Mouse (Mus musculus) spleen, adult 10 weeks (tissue): ENCODE measurements around the gene Usp6nl. TPM values are rescaled to one million over a fixed set of nuclear protein-coding genes. Genes with fewer than 3 reads are reported as not detected.

ENCODE experiments used
- polyA plus RNA-seq: library from polyadenylated mRNA; stranded (reverse); fragments of 350-450 nt; fragmentation: Illumina TruSeq; extraction: RNeasy Lipid Tissue Mini Kit (QIAGEN cat#74804); gene quantifications from one replicate; pipeline ENCODE4 v1.2.3, GENCODE M21; 2015; ENCODE audit warnings: low replicate concordance; ENCODE audit not compliant: insufficient read depth

Usp6nl gene
- polyA plus RNA-seq: 24.9 TPM

DNA sequence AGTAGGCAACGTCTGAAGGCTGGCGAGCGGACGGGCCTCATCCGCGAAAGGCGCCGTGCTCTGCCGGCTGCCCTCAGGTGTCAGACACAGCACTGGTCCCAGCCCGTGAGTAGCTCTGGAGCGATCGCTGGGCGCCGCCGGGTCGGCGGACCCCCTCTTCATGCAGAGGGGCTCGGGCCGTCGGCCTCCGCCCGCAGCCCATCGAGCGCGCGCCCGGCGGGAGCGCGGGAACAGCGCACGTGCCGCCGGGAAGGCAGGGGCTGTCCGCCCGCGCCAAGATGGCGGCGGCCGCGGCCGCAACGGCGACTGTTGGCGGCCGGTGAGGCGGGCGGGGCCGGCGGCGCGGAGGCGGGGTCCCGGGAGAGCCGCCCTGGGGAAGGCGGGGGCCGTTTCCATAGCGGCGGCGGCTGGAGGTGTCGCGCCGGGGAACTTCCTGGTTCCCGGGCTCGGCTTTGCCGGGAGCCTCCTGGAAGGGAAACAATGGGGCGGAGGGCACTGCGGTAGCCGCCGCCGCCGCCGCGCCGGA lies at the start of gene Usp6nl:
Usp6nl (plus strand) TSS at position 292 of the 526 bp plus-strand sequence.

Other genes with a start within 250 kb of the Usp6nl start
- gene Proser2, start 192.5 kb upstream of the Usp6nl start, polyA plus RNA-seq: 2.6 TPM
- 2.3 TPM for gene Echdc3, start 109.6 kb upstream of the Usp6nl start, polyA plus RNA-seq